Mouse (Mus musculus) testis, adult 2 months (tissue): ENCODE measurements around the gene Cend1. TPM values are rescaled to one million over a fixed set of nuclear protein-coding genes. Genes with fewer than 3 reads are reported as not detected.

ENCODE experiments used
- H3K27ac ChIP-seq: fragments of 200-500 bp; 2 replicates; pipeline ENCODE4 v1.5.1; 2012; ENCODE audit warnings: low read depth, low read length; ENCODE audit not compliant: control insufficient read depth, insufficient read depth
- H3K27me3 ChIP-seq: fragments of 200-500 bp; 2 replicates; pipeline ENCODE4 v1.6.1; 2012; ENCODE audit warnings: mild to moderate bottlenecking, low read length, moderate library complexity; ENCODE audit not compliant: control insufficient read depth, insufficient read depth
- H3K36me3 ChIP-seq: fragments of 200-500 bp; 2 replicates; pipeline ENCODE4 v1.6.1; 2012; ENCODE audit warnings: mild to moderate bottlenecking, low read length; ENCODE audit not compliant: control insufficient read depth, insufficient read depth
- H3K4me1 ChIP-seq: fragments of 200-500 bp; 2 replicates; pipeline ENCODE4 v1.6.1; 2012; ENCODE audit warnings: low read length; ENCODE audit not compliant: control insufficient read depth, insufficient read depth
- H3K4me3 ChIP-seq: fragments of 200-500 bp; 2 replicates; pipeline ENCODE4 v1.5.1; 2012; ENCODE audit warnings: low read depth, mild to moderate bottlenecking, low read length, moderate library complexity, mixed read lengths; ENCODE audit not compliant: control insufficient read depth
- CTCF ChIP-seq: fragments of 200-500 bp; IDR thresholded peaks from 2 replicates; pipeline ENCODE4 v1.5.1; 2012; ENCODE audit warnings: low read depth, mild to moderate bottlenecking, inconsistent platforms, low read length, moderate library complexity; ENCODE audit not compliant: control insufficient read depth, insufficient read depth, insufficient replicate concordance
- POLR2A ChIP-seq: fragments of 200-500 bp; IDR thresholded peaks from 2 replicates; pipeline ENCODE4 v1.6.1; 2012; ENCODE audit warnings: low read depth, mild to moderate bottlenecking, inconsistent platforms, low read length, moderate library complexity; ENCODE audit not compliant: control insufficient read depth
- polyA plus RNA-seq: library from polyadenylated mRNA; depleted of rRNA; stranded (reverse); fragments of >200 nt; gene quantifications from 2 replicates; pipeline ENCODE4 v1.2.3, GENCODE M21; 2012

Cend1 gene
- polyA plus RNA-seq, 1 experiment: 0.48 TPM

GRCm38 (mm10) chr7:141463824-141464602, 34.7 kb upstream of the Cend1 start:
- peak overlapping the region; percentile 66 for H3K4me3 ChIP-seq
- no peak overlapping the region; the same call in 1 of the 2 replicates for H3K27ac ChIP-seq
- TF ChIP-seq POLR2A (no peak), CTCF (no peak)
- peaks cover 62% of the 10 kb centered on the region for H3K4me1 ChIP-seq
- H3K27me3 ChIP-seq: no peaks in the 10 kb centered on the region
- no peaks in the 10 kb centered on the region for H3K36me3 ChIP-seq

- H3K4me1 ChIP-seq: peaks cover 49% of the 10 kb centered on the region
- peaks cover 1% of the 10 kb centered on the region; the same call in 1 of the 2 replicates for H3K36me3 ChIP-seq
- no peak overlapping the region for H3K27ac ChIP-seq
- H3K4me3 ChIP-seq: peak overlapping the region; percentile 23; the same call in 1 of the 2 replicates
- no peaks in the 10 kb centered on the region for H3K27me3 ChIP-seq
- TF ChIP-seq POLR2A (no peak), CTCF (no peak)
Measured at GRCm38 (mm10) chr7:141462333-141462821, 33.1 kb upstream of the Cend1 start.

- no peak overlapping the region for H3K27ac ChIP-seq
- H3K4me3 ChIP-seq: peak overlapping the region; percentile 68
- H3K4me1 ChIP-seq: peaks cover 42% of the 10 kb centered on the region
- peaks cover 1% of the 10 kb centered on the region; the same call in 1 of the 2 replicates for H3K36me3 ChIP-seq
- H3K27me3 ChIP-seq: no peaks in the 10 kb centered on the region
- TF ChIP-seq POLR2A: no peak
- TF ChIP-seq CTCF: no peak
Measured at GRCm38 (mm10) chr7:141461521-141462332, 32.4 kb upstream of the Cend1 start.

- Histone ChIP-seq H3K27me3 (no peaks in the 10 kb centered on the region), H3K36me3 (peaks cover 1% of the 10 kb centered on the region; the same call in 1 of the 2 replicates), H3K27ac (no peak within 1 kb of the TSS), H3K4me1 (peaks cover 43% of the 10 kb centered on the region), H3K4me3 (peak within 1 kb of the TSS; percentile 68)
- TF ChIP-seq CTCF (no peak), POLR2A (no peak)
Measured at GRCm38 (mm10) chr7:141460391-141461113, 31.3 kb upstream of the Cend1 start, which contains the start of gene Cracr2b. Gene Cracr2b (plus strand): TSS chr7:141461094.

- H3K27me3 ChIP-seq: no peaks in the 10 kb centered on the region
Measured at GRCm38 (mm10) chr7:141460001-141460390, 30.7 kb upstream of the Cend1 start.

GRCm38 (mm10) chr7:141459301-141459711, 30.0 kb upstream of the Cend1 start:
- H3K36me3 ChIP-seq: peaks cover 1% of the 10 kb centered on the region; the same call in 1 of the 2 replicates
- H3K4me3 ChIP-seq: no peak overlapping the region
- no peak for TF ChIP-seq POLR2A
- no peak for TF ChIP-seq CTCF
- H3K27me3 ChIP-seq: no peaks in the 10 kb centered on the region
- no peak overlapping the region for H3K27ac ChIP-seq
- peaks cover 36% of the 10 kb centered on the region for H3K4me1 ChIP-seq

More at GRCm38 (mm10) chr7:141460001-141460390, 30.7 kb upstream of the Cend1 start:
- no peak overlapping the region for H3K27ac ChIP-seq
- no peak overlapping the region for H3K4me3 ChIP-seq
- H3K36me3 ChIP-seq: peaks cover 1% of the 10 kb centered on the region; the same call in 1 of the 2 replicates
- peaks cover 38% of the 10 kb centered on the region for H3K4me1 ChIP-seq
- TF ChIP-seq CTCF (no peak), POLR2A (no peak)

GRCm38 (mm10) chr7:141458661-141459060, 29.4 kb upstream of the Cend1 start:
- Histone ChIP-seq H3K27me3 (no peaks in the 10 kb centered on the region), H3K4me1 (peaks cover 30% of the 10 kb centered on the region), H3K36me3 (peaks cover 1% of the 10 kb centered on the region; the same call in 1 of the 2 replicates), H3K4me3 (no peak overlapping the region), H3K27ac (no peak overlapping the region)
- TF ChIP-seq CTCF (no peak), POLR2A (no peak)
